Comparison of ENCODE assay signal across 8 mouse cellular contexts in the genomic region with DNA sequence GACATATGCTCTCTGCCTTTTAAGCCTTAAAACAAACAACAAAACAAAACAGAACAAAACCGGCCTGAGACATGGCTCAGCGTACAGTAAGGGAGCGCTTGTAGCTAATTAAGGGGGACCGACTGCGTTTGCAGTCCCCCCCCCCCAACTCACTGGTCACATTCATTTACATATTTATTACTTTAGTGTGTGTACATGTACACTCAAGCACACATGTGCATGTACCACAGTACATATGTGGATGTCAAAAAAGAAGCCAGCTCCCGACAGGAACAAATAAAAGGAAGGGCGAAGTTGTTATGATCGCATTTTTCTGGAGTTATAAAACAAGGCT. TPM values are rescaled to one million over a fixed set of nuclear protein-coding genes. Genes with fewer than 3 reads are reported as not detected.
DNase-seq lines count a peak whose midpoint lies in the region; ATAC-seq and TF ChIP-seq lines count a peak whose summit lies in the region.

No protein-coding gene starts in this region.

- peak overlapping the region; percentile 54 for H3K9ac ChIP-seq in embryonic facial prominence, embryonic 14.5 days (ENCODE audit: low read depth, low read length)
- peak overlapping the region; percentile 67 for H3K9ac ChIP-seq in intestine, embryonic 16.5 days (ENCODE audit: low read depth, low read length)
- H3K9ac ChIP-seq in neural tube, embryonic 13.5 days, result peak overlapping the region; percentile 68

- 6% methylated on average over 8 of the region's 8 CpGs for WGBS in lung, adult 2 months
- 14% methylated on average over 8 of the region's 8 CpGs for WGBS in embryonic facial prominence, embryonic 14.5 days
- WGBS in intestine, embryonic 16.5 days, result 10% methylated on average over 8 of the region's 8 CpGs
- 16% methylated on average over 8 of the region's 8 CpGs for WGBS in neural tube, embryonic 13.5 days

- no peaks in the 10 kb centered on the region for H3K9me3 ChIP-seq in embryonic facial prominence, embryonic 14.5 days (ENCODE audit: control insufficient read depth, low read length)
- H3K9me3 ChIP-seq in intestine, embryonic 16.5 days (ENCODE audit: control insufficient read depth, low read length), result no peaks in the 10 kb centered on the region
- no peaks in the 10 kb centered on the region for H3K9me3 ChIP-seq in neural tube, embryonic 13.5 days

- H3K27ac ChIP-seq in embryonic facial prominence, embryonic 14.5 days (replicated peaks; ENCODE audit: low read depth, low read length), result peak overlapping the region; percentile 86
- H3K27ac ChIP-seq in intestine, embryonic 16.5 days (ENCODE audit: low read length), result peak overlapping the region; percentile 90
- H3K27ac ChIP-seq in neural tube, embryonic 13.5 days (replicated peaks), result peak overlapping the region; percentile 82

- peak overlapping the region; percentile 66 for H3K4me2 ChIP-seq in embryonic facial prominence, embryonic 14.5 days (ENCODE audit: low read depth, low read length)
- peak overlapping the region; percentile 85 for H3K4me2 ChIP-seq in intestine, embryonic 16.5 days (ENCODE audit: low read depth, low read length)
- H3K4me2 ChIP-seq in neural tube, embryonic 13.5 days, result peak overlapping the region; percentile 71

- ATAC-seq in embryonic facial prominence, embryonic 14.5 days (ENCODE audit: low read depth), result no peak
- no peak; the same call in 1 of the 2 replicates for ATAC-seq in intestine, embryonic 16.5 days
- ATAC-seq in neural tube, embryonic 13.5 days (ENCODE audit: low read depth), result no peak

- no peak for TF ChIP-seq POLR2A in lung, adult 2 months (IDR thresholded peaks at IDR 0.05; ENCODE audit: borderline replicate concordance, extremely low read depth, low read depth, low read length)

- no peaks in the 10 kb centered on the region for H3K27me3 ChIP-seq in embryonic facial prominence, embryonic 14.5 days (replicated peaks; ENCODE audit: control insufficient read depth, insufficient read depth, low read length)
- no peaks in the 10 kb centered on the region for H3K27me3 ChIP-seq in intestine, embryonic 16.5 days (replicated peaks; ENCODE audit: control insufficient read depth, insufficient read depth, low read length)
- no peaks in the 10 kb centered on the region for H3K27me3 ChIP-seq in neural tube, embryonic 13.5 days

- H3K36me3 ChIP-seq in embryonic facial prominence, embryonic 14.5 days (ENCODE audit: control insufficient read depth, insufficient read depth, low read length), result no peaks in the 10 kb centered on the region
- H3K36me3 ChIP-seq in intestine, embryonic 16.5 days (ENCODE audit: control insufficient read depth, insufficient read depth, low read length), result no peaks in the 10 kb centered on the region
- H3K36me3 ChIP-seq in neural tube, embryonic 13.5 days, result no peaks in the 10 kb centered on the region

- DNase-seq in lung, adult 2 months, result no peak
- no peak for DNase-seq in lung, adult 18-20 months
- no peak for DNase-seq in embryonic facial prominence, embryonic 14.5 days (ENCODE audit: low spot score)
- DNase-seq in thymus, postnatal 0 days (ENCODE audit: low spot score), result no peak
- no peak for DNase-seq in cerebellum, postnatal 4 days (ENCODE audit: low spot score in 2 of 2)
- no peak for DNase-seq in embryo, embryonic 10 days (ENCODE audit: low spot score)

- H3K4me1 ChIP-seq in lung, adult 2 months (ENCODE audit: control insufficient read depth, insufficient read depth, low read length), result 0 out of 2 replicates have a peak, but pooled peaks cover 2% of the 10 kb centered on the region
- peaks cover 29% of the 10 kb centered on the region for H3K4me1 ChIP-seq in embryonic facial prominence, embryonic 14.5 days (ENCODE audit: control insufficient read depth, insufficient read depth, low read length)
- peaks cover 40% of the 10 kb centered on the region for H3K4me1 ChIP-seq in intestine, embryonic 16.5 days (ENCODE audit: control insufficient read depth, insufficient read depth, low read length)
- H3K4me1 ChIP-seq in neural tube, embryonic 13.5 days (replicated peaks), result peaks cover 18% of the 10 kb centered on the region

- TF ChIP-seq CTCF in lung, adult 2 months (IDR thresholded peaks at IDR 0.05; ENCODE audit: insufficient read depth, low read length), result no peak

- H3K4me3 ChIP-seq in lung, adult 2 months (replicated peaks; ENCODE audit: extremely low read depth, low read depth, low read length), result peak overlapping the region; percentile 61
- peak overlapping the region; percentile 40 for H3K4me3 ChIP-seq in embryonic facial prominence, embryonic 14.5 days (ENCODE audit: low read depth, low read length)
- peak overlapping the region; percentile 51 for H3K4me3 ChIP-seq in intestine, embryonic 16.5 days (ENCODE audit: low read length)
- peak overlapping the region; percentile 42 for H3K4me3 ChIP-seq in neural tube, embryonic 13.5 days

RNA-seq across cellular contexts. Expression of gene Capg, which starts 8.9 kb away (rescaled TPM):
- 67.6 and 67.8 TPM in 2 replicates for polyA plus RNA-seq in lung, adult 2 months (2012; rRNA removed)
- polyA plus RNA-seq in embryonic facial prominence, embryonic 14.5 days (2014; fragmentation: Nextera tagmentation; extraction: Ambion mirVana), result 70.8 and 75.9 TPM in 2 replicates
- 33.1 and 35.2 TPM in 2 replicates for polyA plus RNA-seq in intestine, embryonic 16.5 days (2015; fragmentation: Nextera tagmentation; extraction: Ambion mirVana)
- 11.9 and 12.9 TPM in 2 replicates for polyA plus RNA-seq in neural tube, embryonic 13.5 days (2015; fragmentation: Nextera tagmentation; extraction: Ambion mirVana)
- polyA plus RNA-seq in thymus, postnatal 0 days (2015; fragmentation: Nextera tagmentation; extraction: Ambion mirVana), result 62.4 and 63.4 TPM in 2 replicates

RNA-seq across cellular contexts. Expression of gene Sh2d6, which starts 31.5 kb away (rescaled TPM):
- 0.19 and 0.32 TPM in 2 replicates for polyA plus RNA-seq in lung, adult 2 months (2012; rRNA removed)
- not detected in 2 replicates for polyA plus RNA-seq in embryonic facial prominence, embryonic 14.5 days (2014; fragmentation: Nextera tagmentation; extraction: Ambion mirVana)
- 0.32 and 0.42 TPM in 2 replicates for polyA plus RNA-seq in intestine, embryonic 16.5 days (2015; fragmentation: Nextera tagmentation; extraction: Ambion mirVana)
- 0.36 and 0.55 TPM in 2 replicates for polyA plus RNA-seq in neural tube, embryonic 13.5 days (2015; fragmentation: Nextera tagmentation; extraction: Ambion mirVana)
- 0.14 and 0.23 TPM in 2 replicates for polyA plus RNA-seq in thymus, postnatal 0 days (2015; fragmentation: Nextera tagmentation; extraction: Ambion mirVana)

RNA-seq across cellular contexts. Expression of gene Elmod3, which starts 45.2 kb away (rescaled TPM):
- polyA plus RNA-seq in lung, adult 2 months (2012; rRNA removed), result 17.6 and 24.2 TPM in 2 replicates
- 18.7 and 18.8 TPM in 2 replicates for polyA plus RNA-seq in embryonic facial prominence, embryonic 14.5 days (2014; fragmentation: Nextera tagmentation; extraction: Ambion mirVana)
- 15.6 and 15.8 TPM in 2 replicates for polyA plus RNA-seq in intestine, embryonic 16.5 days (2015; fragmentation: Nextera tagmentation; extraction: Ambion mirVana)
- polyA plus RNA-seq in neural tube, embryonic 13.5 days (2015; fragmentation: Nextera tagmentation; extraction: Ambion mirVana), result 17.5 and 18.9 TPM in 2 replicates
- polyA plus RNA-seq in thymus, postnatal 0 days (2015; fragmentation: Nextera tagmentation; extraction: Ambion mirVana), result 11.8 and 13.9 TPM in 2 replicates

RNA-seq across cellular contexts. Expression of gene Retsat, which starts 45.2 kb away (rescaled TPM):
- polyA plus RNA-seq in lung, adult 2 months (2012; rRNA removed), result 27.7 and 38.8 TPM in 2 replicates
- polyA plus RNA-seq in embryonic facial prominence, embryonic 14.5 days (2014; fragmentation: Nextera tagmentation; extraction: Ambion mirVana), result 16.4 and 18.2 TPM in 2 replicates
- polyA plus RNA-seq in intestine, embryonic 16.5 days (2015; fragmentation: Nextera tagmentation; extraction: Ambion mirVana), result 41.1 and 44.0 TPM in 2 replicates
- polyA plus RNA-seq in neural tube, embryonic 13.5 days (2015; fragmentation: Nextera tagmentation; extraction: Ambion mirVana), result 5.3 and 5.4 TPM in 2 replicates
- 8.4 and 10.5 TPM in 2 replicates for polyA plus RNA-seq in thymus, postnatal 0 days (2015; fragmentation: Nextera tagmentation; extraction: Ambion mirVana)
